Mouse (Mus musculus) frontal cortex, postnatal 36 days (tissue): ENCODE data around the gene Krt1.
A peak's percentile ranks its signal among the peaks of the same experiment; 100 is the strongest.

Source experiments
- DNase-seq, 2 experiments: peaks; one replicate each; pipeline ENCODE4 v3.0.0; 2022; ENCODE audit warnings: low spot score in 2 of 2

Krt1 gene

DNA sequence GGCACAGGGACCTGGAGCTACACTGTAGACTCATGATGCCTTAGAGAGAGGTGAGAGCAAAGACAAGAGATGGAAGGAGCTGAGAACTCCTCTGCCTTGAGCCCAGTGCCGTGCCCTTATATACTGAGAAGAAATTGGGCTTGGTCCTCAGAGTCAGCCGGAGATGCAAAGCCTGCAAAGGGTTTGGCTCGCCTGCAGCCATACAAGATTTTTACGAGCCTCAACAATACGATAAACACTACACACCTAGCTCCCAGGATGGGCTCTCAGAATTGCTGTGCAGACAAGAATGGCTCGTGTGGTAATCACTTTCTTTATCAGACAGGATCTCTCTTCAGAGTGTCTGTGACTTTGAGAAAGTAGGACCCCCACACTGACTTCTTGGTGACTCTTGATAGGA, at the start of gene Krt1:
Krt1 (minus strand) TSS at position 101 of the 400 bp plus-strand sequence.
- DNase-seq: no peak

DNA sequence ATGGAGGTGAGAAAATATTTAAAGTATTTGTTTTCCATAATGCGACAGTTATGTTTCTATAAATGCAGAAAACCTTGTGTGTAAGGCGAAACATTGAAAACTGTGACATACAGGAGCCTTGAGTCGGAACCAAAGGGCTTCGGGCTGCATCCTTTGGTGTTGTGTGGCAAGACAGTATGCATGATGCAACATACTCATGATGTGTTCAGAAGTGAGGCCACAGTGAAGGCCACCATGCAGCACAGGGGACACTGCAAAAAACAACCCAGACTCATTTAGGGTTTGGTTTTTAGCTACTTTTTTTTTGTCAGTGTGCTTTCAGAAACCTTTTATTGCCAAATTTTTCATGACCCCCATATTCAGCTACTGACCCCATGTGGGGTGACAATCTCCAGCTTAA, 44.6 kb upstream of the Krt1 start:
- DNase-seq: no peak

DNA sequence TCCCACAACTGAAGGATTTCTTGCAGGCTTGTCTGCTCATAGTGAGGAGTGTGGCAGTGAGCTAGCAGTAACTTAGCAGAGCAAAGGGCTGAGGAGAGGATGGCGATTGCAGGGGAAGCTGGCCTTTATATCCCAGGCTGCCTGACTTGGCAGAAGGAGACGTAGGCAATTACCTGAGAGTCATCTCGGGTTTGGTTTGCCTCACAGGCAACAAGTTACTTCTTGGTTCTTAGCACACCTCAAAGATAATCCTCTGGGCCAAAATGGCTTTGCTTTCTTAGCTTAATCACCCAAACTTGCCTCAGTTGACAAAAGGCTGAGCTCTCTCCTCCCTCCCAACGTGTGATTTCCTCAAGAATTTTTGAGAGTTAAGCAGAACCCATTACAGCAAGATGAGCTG, 42.2 kb upstream of the Krt1 start, which contains the start of gene Krt76:
Krt76 (minus strand) TSS at position 101 of the 400 bp plus-strand sequence.
- DNase-seq: no peak

DNA sequence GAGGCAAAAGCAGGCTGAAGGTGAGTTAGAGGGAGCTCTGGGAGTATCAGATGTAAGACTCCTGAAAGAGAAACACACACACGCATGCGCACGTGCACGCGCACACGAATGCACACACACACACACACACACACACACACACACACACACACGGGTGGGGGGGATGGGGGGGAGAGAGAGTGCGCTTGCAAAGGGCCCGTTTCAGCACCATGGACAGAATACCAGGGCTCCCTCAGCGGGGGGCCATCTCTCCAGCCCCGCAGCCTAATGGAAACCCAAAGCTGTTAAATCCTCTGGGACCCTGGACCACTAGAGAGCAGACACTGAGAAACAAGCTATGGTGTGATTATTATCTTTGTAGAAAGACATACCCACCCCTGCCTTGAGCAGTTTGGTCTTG, 29.2 kb upstream of the Krt1 start:
- DNase-seq: no peak

DNA sequence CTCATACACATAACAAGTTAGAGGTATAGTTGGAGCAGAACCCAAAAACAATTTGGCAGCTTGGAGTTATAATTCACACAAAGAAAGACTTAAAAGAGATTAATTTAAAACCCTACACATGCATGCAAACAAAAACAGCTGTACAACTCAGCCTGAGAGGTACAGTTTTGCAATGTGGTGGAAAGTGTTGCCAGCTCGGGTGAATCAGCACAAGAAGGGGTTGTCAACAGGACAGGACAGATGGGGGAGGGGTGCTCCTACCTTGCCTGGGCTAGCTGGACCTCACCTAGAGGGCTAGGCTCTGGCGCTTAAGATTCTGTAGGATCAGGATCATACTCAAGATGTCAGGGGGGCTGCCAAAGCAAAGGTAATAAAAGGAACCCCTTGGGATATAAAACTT, 27.4 kb upstream of the Krt1 start:
- DNase-seq: no peak

DNA sequence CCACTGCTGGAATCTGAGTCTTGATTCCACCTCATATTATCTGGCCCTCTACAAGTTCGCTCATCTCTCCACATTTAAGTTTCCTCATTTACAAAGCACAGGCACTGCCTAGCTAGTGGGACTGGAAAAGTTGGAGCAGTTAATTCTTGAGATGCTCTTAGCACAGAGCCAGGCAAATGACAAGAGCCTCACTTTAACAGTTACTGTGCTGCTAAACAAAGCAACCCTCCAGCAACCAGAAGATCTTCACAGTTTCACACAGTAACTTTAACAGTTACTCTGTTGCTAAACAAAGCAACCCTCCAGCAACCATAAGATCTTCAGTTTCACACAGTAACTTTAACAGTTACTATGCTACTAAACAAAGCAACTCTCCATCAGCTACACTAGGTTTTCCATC, 23.8 kb upstream of the Krt1 start:
- DNase-seq: no peak

DNA sequence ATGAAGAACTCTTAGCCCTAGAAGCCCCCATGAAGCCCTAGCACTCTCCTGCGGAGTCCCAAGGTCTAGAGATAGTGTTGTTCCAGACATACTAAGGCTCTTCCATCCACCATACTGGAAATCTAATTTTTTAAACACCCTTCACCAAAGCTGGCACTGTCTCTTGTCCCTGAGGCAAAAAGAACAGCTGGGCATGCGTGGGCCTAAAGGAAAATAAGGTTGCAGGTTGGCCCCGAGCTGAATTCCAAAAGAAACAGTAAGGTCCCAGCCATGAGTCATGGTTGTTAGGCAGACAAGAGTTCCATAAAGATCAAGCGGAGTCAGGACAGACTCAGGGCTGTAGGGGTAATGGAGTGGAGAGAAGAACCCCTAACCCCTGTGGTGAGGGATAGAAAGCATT, 22.6 kb upstream of the Krt1 start:
- DNase-seq: peak in 1 of 2 experiments; percentile 29

DNA sequence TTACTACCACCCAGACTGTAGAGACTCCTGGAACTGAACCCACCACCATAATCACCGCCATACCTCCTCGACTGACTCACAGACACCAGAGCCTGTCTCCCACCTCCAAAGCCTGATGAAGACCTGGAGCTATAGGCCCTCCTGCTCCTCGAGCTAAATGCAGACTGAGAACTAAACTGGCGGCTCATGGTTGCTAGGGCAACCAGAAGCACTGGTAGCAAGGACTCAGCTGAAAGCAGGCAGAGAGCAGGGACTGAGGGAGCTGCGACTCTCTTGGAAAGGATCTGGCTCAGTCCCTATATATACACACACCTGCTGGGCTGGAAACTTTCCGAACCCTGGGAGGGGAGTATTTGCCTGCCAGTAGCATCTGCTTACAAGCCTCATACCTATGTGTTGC, 18.8 kb upstream of the Krt1 start, which contains the start of gene Krt77:
Krt77 (minus strand) TSS at position 275 of the 400 bp plus-strand sequence.
- peak; percentile 66 to 81 for DNase-seq

DNA sequence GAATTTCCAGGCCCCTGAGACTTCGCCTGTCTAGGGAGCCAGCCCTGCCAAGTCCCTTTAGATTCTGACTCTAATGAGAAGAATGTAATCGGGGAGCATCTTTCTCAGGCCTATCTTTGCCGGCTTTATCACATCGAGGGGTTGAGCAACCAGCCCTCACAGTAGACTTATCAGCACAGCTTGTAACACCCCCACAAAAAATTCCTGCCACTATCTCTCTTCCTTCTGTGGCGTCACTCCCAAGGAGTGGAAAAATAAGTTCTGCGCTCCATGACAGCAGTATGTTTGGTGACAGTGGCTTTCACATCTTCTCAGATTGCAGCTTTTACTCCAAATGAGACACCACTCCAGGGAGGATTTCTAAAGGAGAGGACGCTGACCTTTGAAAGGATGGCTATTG, 16.2 kb upstream of the Krt1 start:
- DNase-seq: peak in 1 of 2 experiments; percentile 58

DNA sequence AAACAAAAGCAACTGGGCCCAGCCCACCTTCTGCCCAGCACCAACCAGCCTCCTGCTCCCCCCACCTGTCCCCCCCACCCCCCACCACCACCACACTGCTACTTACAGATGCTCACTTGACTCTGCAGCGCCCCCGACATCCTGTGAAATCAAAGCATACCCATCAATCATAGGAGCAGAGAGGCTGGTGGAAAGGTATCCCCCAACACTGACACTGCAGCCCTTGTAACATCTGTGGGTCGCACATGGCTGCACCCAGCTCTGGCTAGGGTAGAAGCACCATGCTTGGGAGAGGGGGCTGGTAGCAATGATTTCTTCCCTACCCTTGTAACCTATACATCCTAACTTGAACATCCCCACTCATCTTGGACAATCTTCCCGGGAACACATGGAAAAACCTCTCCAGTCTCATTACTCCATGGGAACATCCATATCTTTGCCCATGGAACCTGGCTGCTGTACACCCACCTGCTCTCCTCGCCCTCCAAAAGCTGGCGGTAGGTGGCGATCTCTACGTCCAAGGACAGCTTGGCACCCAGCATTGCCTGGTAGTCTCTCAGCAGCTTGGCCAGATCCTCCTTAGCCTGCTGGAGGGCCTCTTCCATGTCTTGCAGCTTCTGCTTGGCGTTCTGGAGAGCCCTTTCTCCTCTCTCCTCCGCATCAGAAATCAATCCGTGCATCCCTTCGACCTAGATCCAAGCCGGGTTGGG, 10.0 kb upstream of the Krt1 start:
- DNase-seq: no peak

DNA sequence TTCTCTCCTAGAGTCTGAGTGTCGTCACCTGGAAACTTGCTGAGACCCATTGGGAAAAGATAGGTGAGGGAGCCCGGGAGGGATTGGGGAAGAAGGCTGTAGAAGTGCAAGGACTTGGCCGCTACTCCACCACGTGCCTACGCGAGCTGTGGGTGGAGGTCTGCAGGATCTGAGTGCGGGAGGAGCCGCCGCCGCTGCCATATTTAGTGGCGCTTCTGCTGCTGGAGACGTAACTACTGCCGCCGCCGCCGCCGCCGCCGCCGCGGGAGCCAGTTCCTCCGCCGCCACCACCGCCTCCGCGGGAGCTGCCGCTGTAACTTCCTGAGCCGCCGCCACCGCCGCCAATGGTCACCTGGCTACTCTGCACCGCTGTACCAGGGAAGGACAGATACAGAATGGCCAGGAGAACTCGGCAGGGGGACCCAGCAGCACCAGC, 9.2 kb upstream of the Krt1 start:
- DNase-seq: peak; percentile 61 to 65

DNA sequence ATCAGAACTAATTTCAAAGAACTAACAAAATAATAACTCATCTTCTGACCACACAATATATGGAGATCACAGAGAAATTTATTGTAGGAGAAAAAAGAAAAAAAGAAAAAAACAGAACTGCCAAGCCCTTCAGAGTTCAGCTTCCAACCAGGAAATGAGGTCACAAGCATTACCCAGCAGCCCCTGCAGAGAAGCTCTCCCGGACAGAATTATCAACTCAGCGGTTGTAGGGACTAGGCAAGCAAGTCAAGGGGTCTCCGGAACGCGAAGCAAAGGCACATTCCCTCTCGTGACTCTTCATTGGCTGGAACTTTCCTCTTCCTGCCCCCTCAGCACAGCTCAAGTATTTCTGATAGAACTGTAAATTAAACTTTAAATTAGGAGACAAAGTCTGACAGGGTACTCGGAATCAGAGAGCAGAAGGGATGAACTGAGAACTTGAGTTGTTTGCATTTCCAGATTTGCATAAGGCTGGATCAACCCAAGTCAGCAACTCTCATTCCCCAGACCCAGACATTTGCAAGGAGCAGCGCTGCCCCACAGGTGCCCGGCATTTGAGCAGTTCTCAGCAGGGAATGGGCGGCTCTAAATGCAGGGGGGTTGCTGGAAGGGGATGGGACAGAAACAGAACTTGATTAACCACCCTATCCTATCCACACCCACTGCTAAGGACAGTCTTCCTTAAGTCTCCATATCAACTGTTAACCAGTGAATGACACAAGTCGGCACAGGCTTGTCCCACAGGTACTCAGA, 8.3 kb upstream of the Krt1 start:
- DNase-seq: no peak

DNA sequence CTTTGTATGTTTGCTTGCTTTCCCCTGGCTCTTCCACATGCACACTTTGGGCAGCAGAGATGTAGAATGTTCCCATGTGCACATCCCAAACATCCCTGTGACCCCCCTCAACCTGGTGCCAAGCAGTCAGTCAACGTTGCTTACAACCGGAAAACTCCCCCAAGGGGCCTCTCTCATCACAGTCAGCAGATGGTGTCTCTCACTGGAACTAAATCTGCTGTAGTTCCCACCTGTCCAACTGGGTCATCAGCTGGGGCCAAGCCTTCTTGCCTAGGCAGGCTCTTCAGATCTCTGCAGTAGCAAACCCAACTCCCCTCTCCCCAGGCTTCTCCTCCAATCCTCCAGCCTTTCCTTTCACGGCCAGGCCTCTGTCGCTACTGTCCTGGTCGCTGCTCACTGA, 6.1 kb upstream of the Krt1 start:
- DNase-seq: no peak

DNA sequence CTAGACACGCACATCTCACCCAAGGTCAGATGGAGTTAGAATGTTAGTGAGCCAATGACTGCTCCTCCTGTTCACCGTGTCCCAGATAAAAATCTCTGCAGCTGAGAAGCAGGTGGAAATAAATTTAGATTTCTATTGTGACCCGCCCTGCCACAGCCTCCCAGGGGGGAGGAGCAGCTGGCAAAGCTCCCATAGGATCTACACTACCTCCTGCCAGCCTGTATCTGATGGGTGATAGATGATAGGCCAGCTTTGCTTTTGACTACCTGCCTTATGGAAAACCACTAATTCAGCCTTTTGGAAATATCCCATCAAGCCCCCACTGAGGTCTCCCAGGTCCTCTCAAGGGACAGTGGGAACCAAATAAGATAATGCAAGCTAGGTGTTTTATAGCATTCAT, 5.1 kb upstream of the Krt1 start:
- DNase-seq: no peak

DNA sequence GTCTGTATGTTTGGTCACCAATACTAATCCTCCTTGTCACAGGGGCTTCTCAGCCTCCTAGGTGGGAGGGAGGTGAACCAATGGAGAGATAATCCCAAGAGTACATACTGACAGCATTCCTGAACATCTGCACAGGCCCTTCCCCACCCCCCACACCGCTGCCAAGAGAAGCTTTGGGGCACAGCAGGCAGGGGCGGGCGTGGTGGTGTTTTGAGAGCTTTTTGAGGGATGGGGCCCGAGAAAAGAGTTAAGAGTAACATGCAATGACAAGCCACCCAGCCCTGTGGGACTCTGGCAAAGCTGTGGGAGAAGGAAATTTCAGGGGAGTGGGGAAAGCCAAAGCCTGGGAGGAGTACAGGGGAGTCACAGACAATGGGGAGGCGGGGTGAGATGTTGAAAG, 3.7 kb upstream of the Krt1 start:
- DNase-seq: no peak

DNA sequence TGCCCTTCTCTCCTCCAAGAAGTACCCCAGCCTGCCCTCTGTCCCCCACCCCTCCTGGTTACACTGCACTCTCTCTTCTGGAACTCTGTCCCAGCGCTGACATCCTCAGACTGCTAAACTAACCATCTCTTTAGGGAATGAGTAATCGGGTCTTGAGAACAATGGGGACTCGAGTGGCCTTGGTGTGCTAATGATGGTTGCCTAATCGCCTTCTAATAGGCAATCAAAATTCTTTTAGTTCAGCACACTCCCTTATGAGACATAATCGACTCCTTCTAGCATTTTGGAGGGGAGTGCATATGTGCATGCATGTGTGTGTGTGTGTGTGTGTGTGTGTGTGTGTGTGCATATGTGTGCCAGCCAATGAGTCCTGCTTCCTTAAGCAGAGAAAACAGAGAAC, 2.0 kb upstream of the Krt1 start:
- DNase-seq: no peak

DNA sequence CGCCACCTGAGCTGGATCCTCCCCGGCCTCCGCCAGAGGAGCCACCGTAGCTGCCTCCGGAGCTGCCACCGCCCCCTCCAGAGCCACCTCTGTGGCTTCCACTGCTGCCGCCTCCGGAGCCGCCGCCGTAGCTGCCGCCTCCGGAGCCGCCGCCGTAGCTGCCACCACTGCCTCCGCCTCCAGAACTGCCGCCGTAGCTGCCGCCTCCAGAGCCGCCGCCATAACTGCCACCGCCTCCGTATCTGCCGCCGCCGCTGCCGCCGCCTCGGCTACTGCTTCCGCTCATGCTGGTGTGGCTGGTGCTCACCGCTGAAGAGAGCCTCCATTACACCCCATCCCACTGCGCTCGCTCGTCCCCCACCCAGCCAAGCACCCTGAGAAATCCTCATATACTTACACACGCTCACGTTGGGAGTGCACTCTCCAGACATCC, 4.6 kb downstream of the Krt1 start:
- peak; percentile 60 for DNase-seq

DNA sequence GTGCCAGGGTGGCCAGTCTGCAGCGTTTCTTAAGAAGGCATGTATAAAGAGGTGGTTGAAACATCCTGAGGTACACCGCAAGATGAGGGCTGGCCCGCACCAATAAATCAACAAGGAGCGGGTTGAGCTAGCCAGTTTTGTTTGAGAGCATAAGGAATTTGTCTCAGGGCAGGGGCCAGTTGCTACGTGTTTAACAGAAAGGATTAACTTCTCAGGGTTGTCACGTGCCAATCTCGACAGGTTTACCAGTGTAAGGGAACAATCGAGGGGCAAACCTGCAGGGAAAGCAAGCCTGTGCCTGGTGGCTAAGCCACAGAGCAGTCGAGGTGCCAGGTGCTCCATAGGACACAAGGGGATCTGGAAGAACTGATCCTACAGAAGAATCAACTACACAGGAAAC, 7.4 kb downstream of the Krt1 start:
- no peak for DNase-seq

DNA sequence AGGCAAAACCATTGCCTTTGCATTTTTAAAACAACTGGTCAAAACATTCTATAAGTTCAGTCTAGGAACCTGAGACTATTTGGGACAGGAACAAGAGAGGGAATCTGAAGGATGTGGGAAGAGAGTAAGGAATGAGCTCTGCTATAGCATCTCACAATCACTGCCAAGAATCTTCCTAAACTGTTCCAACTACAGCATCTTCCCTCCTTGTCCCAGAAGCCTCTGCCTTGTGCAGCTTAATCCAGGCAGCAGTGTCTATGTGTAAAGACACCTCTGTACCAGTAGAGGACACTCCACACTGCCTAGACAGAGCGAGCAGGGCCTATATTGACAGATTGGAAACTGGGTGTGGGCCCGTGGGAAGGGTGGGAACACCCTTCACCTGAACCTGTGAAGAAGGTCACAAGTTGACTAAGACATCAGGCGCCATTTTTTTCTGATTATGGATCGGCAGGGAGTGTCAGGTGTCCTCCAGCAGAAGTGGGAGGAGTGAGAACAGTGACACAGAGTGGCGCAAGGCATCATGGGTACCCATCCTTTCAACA, 15.7 kb downstream of the Krt1 start:
- no peak for DNase-seq

DNA sequence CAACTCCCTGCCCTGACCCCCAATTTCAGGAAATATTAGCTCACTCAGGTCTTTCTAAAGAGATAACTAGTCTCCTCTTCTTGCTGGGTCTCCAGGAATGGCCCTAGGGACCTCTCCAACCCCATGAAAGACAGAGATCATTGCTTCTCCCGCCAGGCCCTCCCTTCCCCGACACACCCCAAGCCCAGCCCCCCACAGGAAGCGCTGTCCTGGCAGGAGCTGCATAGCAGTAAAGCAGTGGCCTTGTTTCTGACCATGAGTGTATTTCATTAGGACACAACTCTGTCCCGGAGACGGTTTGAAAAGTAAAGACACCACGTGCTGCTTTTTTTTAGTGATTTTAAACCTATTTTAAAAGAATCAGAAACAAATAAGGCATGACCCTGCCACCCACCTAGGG, 17.5 kb downstream of the Krt1 start:
- DNase-seq: no peak

DNA sequence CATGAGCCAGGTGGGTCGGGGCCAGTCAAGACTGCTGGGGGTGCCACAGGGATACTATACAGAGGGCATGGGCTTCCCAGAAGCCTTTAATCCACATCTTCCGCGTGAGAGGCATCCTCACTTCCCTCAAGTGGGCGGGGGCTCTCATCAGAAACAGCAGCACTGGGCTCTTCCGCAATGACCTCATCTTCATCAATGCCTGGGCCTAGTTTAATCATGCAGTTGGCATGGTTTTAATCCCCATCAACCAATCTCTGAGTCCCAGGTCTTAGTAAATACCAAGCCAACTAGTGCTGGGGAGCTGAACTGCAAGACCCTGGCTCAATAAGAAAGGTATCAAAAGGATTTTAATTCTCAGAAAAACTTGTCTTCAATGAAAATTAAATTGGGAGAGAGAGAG, 21.2 kb downstream of the Krt1 start:
- DNase-seq: no peak

DNA sequence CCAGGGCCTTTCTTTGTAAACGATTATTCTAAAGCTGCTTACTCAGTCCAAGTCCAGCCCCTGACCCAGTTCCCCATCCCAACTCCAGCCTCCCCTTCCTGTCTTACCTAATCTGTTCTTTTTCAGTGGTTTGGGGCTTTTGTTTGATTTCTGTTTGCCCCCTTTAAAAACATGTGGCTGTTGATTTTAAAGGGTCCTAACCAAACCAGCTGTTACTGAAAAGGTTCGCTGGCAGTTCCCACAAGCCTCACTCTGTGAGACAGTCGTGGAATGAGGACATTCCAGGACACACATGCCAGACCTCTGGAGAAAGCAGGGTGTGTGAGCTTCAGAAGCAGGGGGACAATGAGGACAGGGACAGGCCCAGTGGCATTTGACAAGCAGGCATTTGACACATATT, 28.8 kb downstream of the Krt1 start:
- no peak for DNase-seq

DNA sequence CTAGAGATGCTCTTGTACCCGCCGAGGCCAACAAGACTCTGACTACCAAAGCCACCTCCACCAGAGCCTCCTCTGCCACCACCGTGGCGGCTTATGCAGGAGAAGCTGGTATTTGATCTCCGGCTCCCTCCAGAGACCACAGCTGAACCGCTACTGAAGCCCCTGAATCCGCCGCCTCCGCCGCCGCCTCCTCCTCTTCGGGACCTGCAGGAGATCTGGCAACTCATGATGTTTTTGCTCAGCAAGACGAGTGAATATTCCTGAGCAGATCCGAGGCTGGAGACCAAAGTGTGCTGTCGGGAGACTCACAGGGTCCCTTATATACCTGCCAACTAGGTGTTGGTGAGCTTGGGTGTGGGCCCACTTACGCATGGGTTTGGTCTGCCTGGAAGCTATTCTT, 32.7 kb downstream of the Krt1 start, which contains the start of gene Krt2:
Krt2 (minus strand) TSS at position 295 of the 400 bp plus-strand sequence.
- no peak for DNase-seq
